Mouse (Mus musculus) heart, postnatal 36 days (tissue): Measurements from ENCODE around the gene Trim37. TPM values are rescaled to one million over a fixed set of nuclear protein-coding genes. Genes with fewer than 3 reads are reported as not detected.
"Not testable (repeated sequence)": the region's sequence is repeated elsewhere in the genome, so short reads cannot be mapped to it uniquely, and the experiment has no call there.

Experiments used
- DNase-seq, 2 experiments: peaks; one replicate each; pipeline ENCODE4 v3.0.0; 2021 to 2022
- intact Hi-C: fragments of 180-260 bp; cut with DNase I; formaldehyde crosslinking; loops from one replicate; pipeline ENCODE4 v1.15.1; 2025
- total RNA-seq, 2 experiments: library from RNA; stranded (reverse); gene quantifications; 2 replicates each; pipeline ENCODE4 v1.2.3; 2021

Gene Trim37
- total RNA-seq, 2 experiments from 2014 or later = 6.8 to 8.4 TPM

GRCm38 (mm10) chr11:87222686-87223085, 95.8 kb downstream of the Trim37 start:
- no peak for DNase-seq
- intact Hi-C loops = no loop called here

GRCm38 (mm10) chr11:87227056-87227455, 100.2 kb downstream of the Trim37 start:
- DNase-seq = no peak
- intact Hi-C loops = no loop called here

- intact Hi-C loops = no loop called here
- no peak for DNase-seq
Measured at GRCm38 (mm10) chr11:87233377-87233776, 106.5 kb downstream of the Trim37 start.

- intact Hi-C loops = no loop called here
Measured at GRCm38 (mm10) chr11:87234743-87235485, 108.0 kb downstream of the Trim37 start.

GRCm38 (mm10) chr11:87235486-87235872, 108.6 kb downstream of the Trim37 start:
- no peak for DNase-seq
- intact Hi-C loops = no loop called here

More at GRCm38 (mm10) chr11:87234743-87235485, 108.0 kb downstream of the Trim37 start:
- no peak for DNase-seq

GRCm38 (mm10) chr11:87238891-87239530, 112.1 kb downstream of the Trim37 start:
- DNase-seq = no peak
- intact Hi-C loops = no loop called here

- no peak for DNase-seq
- intact Hi-C loops = no loop called here
Measured at GRCm38 (mm10) chr11:87240141-87240832, 113.4 kb downstream of the Trim37 start.

GRCm38 (mm10) chr11:87240833-87241215, 113.9 kb downstream of the Trim37 start:
- no peak for DNase-seq
- intact Hi-C loops = no loop called here

- DNase-seq = no peak
- intact Hi-C loops = no loop called here
Measured at GRCm38 (mm10) chr11:87241256-87241655, 114.4 kb downstream of the Trim37 start.

GRCm38 (mm10) chr11:87245171-87245840, 118.4 kb downstream of the Trim37 start:
- intact Hi-C loops = loop anchor here (5.0 kb wide), 1 partner anchor 112 kb away; the partner anchor contains the start of gene Ppm1e
- no peak for DNase-seq

GRCm38 (mm10) chr11:87246107-87246651, 119.3 kb downstream of the Trim37 start:
- intact Hi-C loops = loop anchor here (5.0 kb wide), 1 partner anchor 111 kb away; the partner anchor contains the start of gene Ppm1e
- DNase-seq = no peak

GRCm38 (mm10) chr11:87246724-87247493, 120.0 kb downstream of the Trim37 start:
- intact Hi-C loops = loop anchor here (5.0 kb wide), 1 partner anchor 110 kb away; the partner anchor contains the start of gene Ppm1e
- DNase-seq = peak in 1 of 2 experiments; percentile 15

GRCm38 (mm10) chr11:87247494-87247866, 120.6 kb downstream of the Trim37 start:
- no peak for DNase-seq
- intact Hi-C loops = loop anchor here (5.0 kb wide), 1 partner anchor 110 kb away; the partner anchor contains the start of gene Ppm1e

GRCm38 (mm10) chr11:87250132-87250531, 123.3 kb downstream of the Trim37 start:
- intact Hi-C loops = no loop called here
- no peak for DNase-seq

- no peak for DNase-seq
- intact Hi-C loops = no loop called here
Measured at GRCm38 (mm10) chr11:87253294-87253693, 126.4 kb downstream of the Trim37 start.

- DNase-seq = no peak
- intact Hi-C loops = no loop called here
Measured at GRCm38 (mm10) chr11:87254149-87254548, 127.3 kb downstream of the Trim37 start.

- intact Hi-C loops = no loop called here
- DNase-seq = no peak
Measured at GRCm38 (mm10) chr11:87257282-87257681, 130.4 kb downstream of the Trim37 start.

GRCm38 (mm10) chr11:87259792-87260191, 132.9 kb downstream of the Trim37 start:
- no peak for DNase-seq
- intact Hi-C loops = no loop called here

GRCm38 (mm10) chr11:87261705-87262104, 134.8 kb downstream of the Trim37 start:
- DNase-seq, intact Hi-C loops: not testable (repeated sequence)

GRCm38 (mm10) chr11:87263946-87264345, 137.1 kb downstream of the Trim37 start:
- intact Hi-C loops = no loop called here
- no peak for DNase-seq
